Mouse (Mus musculus): ENCODE results near the gene Ndufc2.

Ndufc2 gene

GRCm38 (mm10) chr7:97387561-97388147 lies 12.1 kb upstream of the Ndufc2 start:
- no peak for DNase-seq (ENCODE audit: low spot score in 2 of 2)

- DNase-seq (ENCODE audit: low spot score in 2 of 2) = no peak
Observed at GRCm38 (mm10) chr7:97388541-97388940, 11.3 kb upstream of the Ndufc2 start.

GRCm38 (mm10) chr7:97391293-97392078 lies 8.3 kb upstream of the Ndufc2 start:
- DNase-seq (ENCODE audit: low spot score in 2 of 2) = no peak

- DNase-seq (ENCODE audit: low spot score in 2 of 2) = no peak
Observed at GRCm38 (mm10) chr7:97392079-97392445, 7.7 kb upstream of the Ndufc2 start.

- no peak for DNase-seq (ENCODE audit: low spot score in 2 of 2)
Observed at GRCm38 (mm10) chr7:97394375-97394774, 5.4 kb upstream of the Ndufc2 start.

- no peak for DNase-seq (ENCODE audit: low spot score in 2 of 2)
Observed at GRCm38 (mm10) chr7:97398943-97399342, 860 bp upstream of the Ndufc2 start.

- no peak for DNase-seq (ENCODE audit: low spot score in 2 of 2)
Observed at GRCm38 (mm10) chr7:97407145-97407544, 7.3 kb downstream of the Ndufc2 start.

- DNase-seq (ENCODE audit: low spot score in 2 of 2) = no peak
Observed at GRCm38 (mm10) chr7:97411106-97411505, 11.3 kb downstream of the Ndufc2 start.

GRCm38 (mm10) chr7:97411575-97411974 lies 11.8 kb downstream of the Ndufc2 start:
- DNase-seq (ENCODE audit: low spot score in 2 of 2) = no peak

- no peak for DNase-seq (ENCODE audit: low spot score in 2 of 2)
Observed at GRCm38 (mm10) chr7:97413981-97414380, 14.2 kb downstream of the Ndufc2 start.

- no peak for DNase-seq (ENCODE audit: low spot score in 2 of 2)
Observed at GRCm38 (mm10) chr7:97414426-97414825, 14.6 kb downstream of the Ndufc2 start.

GRCm38 (mm10) chr7:97414915-97415687 lies 15.3 kb downstream of the Ndufc2 start:
- no peak for DNase-seq (ENCODE audit: low spot score in 2 of 2)

- no peak for DNase-seq (ENCODE audit: low spot score in 2 of 2)
Observed at GRCm38 (mm10) chr7:97416473-97416872, 16.7 kb downstream of the Ndufc2 start.

- DNase-seq (ENCODE audit: low spot score in 2 of 2) = no peak
Observed at GRCm38 (mm10) chr7:97416906-97417777, 17.3 kb downstream of the Ndufc2 start, which contains the start of gene Thrsp. Thrsp (minus strand) TSS chr7:97417730.

- no peak for DNase-seq (ENCODE audit: low spot score in 2 of 2)
Observed at GRCm38 (mm10) chr7:97418717-97419116, 18.9 kb downstream of the Ndufc2 start.

- no peak for DNase-seq (ENCODE audit: low spot score in 2 of 2)
Observed at GRCm38 (mm10) chr7:97419163-97419562, 19.4 kb downstream of the Ndufc2 start.

GRCm38 (mm10) chr7:97420406-97420805 lies 20.6 kb downstream of the Ndufc2 start:
- no peak for DNase-seq (ENCODE audit: low spot score in 2 of 2)

- no peak for DNase-seq (ENCODE audit: low spot score in 2 of 2)
Observed at GRCm38 (mm10) chr7:97420958-97421651, 21.3 kb downstream of the Ndufc2 start.

- DNase-seq (ENCODE audit: low spot score in 2 of 2) = no peak
Observed at GRCm38 (mm10) chr7:97423754-97424153, 24.0 kb downstream of the Ndufc2 start.

- peak; percentile 92 to 93 for DNase-seq (ENCODE audit: low spot score in 2 of 2)
Observed at GRCm38 (mm10) chr7:97424621-97425245, 24.9 kb downstream of the Ndufc2 start.

- no peak for DNase-seq (ENCODE audit: low spot score in 2 of 2)
Observed at GRCm38 (mm10) chr7:97426566-97426965, 26.8 kb downstream of the Ndufc2 start.

Data from spleen, postnatal 10 days (tissue).